Mouse (Mus musculus) liver, postnatal 0 days (tissue): ENCODE data around the gene Tln2.

Experiments
- CTCF ChIP-seq: sonication (generic); IDR thresholded peaks from 2 replicates; pipeline ENCODE4 v1.5.1; 2016; ENCODE audit warnings: antibody characterized with exemption, low read depth
- EP300 ChIP-seq: IDR thresholded peaks from 2 replicates; pipeline ENCODE4 v1.6.1; 2016; ENCODE audit warnings: antibody characterized with exemption, low read depth, mild to moderate bottlenecking

GRCm38 (mm10) chr9:67509510-67509909 is 50.0 kb downstream of the Tln2 start:
- no peak for TF ChIP-seq CTCF
- no peak for TF ChIP-seq EP300
